Mouse (Mus musculus): ENCODE data around the gene Slc25a45. TPM values are rescaled to one million over a fixed set of nuclear protein-coding genes. Genes with fewer than 3 reads are reported as not detected.

Slc25a45 gene
- polyA plus RNA-seq, 1 experiment from 2014 or later = 4.0 TPM

DNA sequence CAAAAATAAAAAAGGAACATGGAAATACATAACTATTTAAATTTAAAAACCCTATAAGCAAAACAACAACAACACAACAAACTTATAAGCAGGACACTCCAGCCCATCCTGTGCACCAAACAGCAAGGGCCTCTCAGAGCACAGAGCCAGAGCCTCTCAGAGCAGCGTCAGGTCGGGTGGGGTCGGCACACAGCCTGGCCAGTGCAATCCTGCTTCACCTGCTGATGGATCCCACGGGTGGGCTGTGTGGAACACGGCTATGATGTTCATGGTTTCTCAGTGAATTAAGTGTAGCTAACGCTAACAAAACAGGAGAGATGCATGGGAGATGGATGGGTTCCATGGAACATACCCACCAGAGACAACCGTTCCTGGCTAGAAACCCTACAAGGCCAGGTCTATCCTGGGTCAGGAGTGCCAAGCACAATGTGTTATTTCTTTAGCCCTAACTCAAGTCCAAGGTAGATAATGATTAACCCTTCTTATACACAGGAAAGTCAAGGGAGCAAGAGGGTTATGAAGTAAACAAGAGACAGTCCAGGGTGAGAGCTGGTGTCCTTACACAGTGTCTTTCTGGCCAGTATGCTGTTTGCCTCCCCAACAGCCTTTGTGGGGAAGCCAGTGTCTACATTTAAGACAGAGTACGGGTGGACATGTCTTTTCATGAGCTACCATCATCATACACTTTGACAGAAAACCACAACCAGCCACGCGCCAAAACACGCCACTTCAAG, 46.2 kb upstream of the Slc25a45 start:
- H3K27me3 ChIP-seq (replicated peaks; ENCODE audit: control insufficient read depth, insufficient read depth, low read length) = no peaks in the 10 kb centered on the region
- no peak overlapping the region for H3K27ac ChIP-seq (ENCODE audit: low read depth, low read length)
- 67% methylated on average over 11 of the region's 11 CpGs for WGBS
- H3K4me1 ChIP-seq (replicated peaks; ENCODE audit: control insufficient read depth, insufficient read depth, low read length) = peaks cover 7% of the 10 kb centered on the region; the same call in 1 of the 2 replicates
- TF ChIP-seq CTCF (IDR thresholded peaks at IDR 0.05; ENCODE audit: low read depth) = no peak
- ATAC-seq = 0 out of 2 replicates have a peak, but pooled peaks have one; percentile 17
- H3K9me3 ChIP-seq (ENCODE audit: control insufficient read depth) = no peaks in the 10 kb centered on the region
- 0 out of 2 replicates have a peak overlapping the region, but pooled peaks have one; percentile 3 for H3K4me2 ChIP-seq (replicated peaks; ENCODE audit: low read depth)
- no peak overlapping the region for H3K9ac ChIP-seq (ENCODE audit: low read depth, low read length)
- H3K4me3 ChIP-seq (ENCODE audit: low read depth, low read length) = no peak overlapping the region
- H3K36me3 ChIP-seq (ENCODE audit: control insufficient read depth, insufficient read depth) = peaks cover 18% of the 10 kb centered on the region; the same call in 1 of the 2 replicates

- TF ChIP-seq CTCF (IDR thresholded peaks at IDR 0.05; ENCODE audit: low read depth) = no peak
- ATAC-seq = peak; percentile 44
- H3K9ac ChIP-seq (ENCODE audit: low read depth, low read length) = no peak overlapping the region
- no peaks in the 10 kb centered on the region for H3K9me3 ChIP-seq (ENCODE audit: control insufficient read depth)
- 46% methylated on average over 4 of the region's 4 CpGs for WGBS
- H3K36me3 ChIP-seq (ENCODE audit: control insufficient read depth, insufficient read depth) = peaks cover 18% of the 10 kb centered on the region; the same call in 1 of the 2 replicates
- 0 out of 2 replicates have a peak overlapping the region, but pooled peaks have one; percentile 3 for H3K4me2 ChIP-seq (replicated peaks; ENCODE audit: low read depth)
- no peaks in the 10 kb centered on the region for H3K27me3 ChIP-seq (replicated peaks; ENCODE audit: control insufficient read depth, insufficient read depth, low read length)
- H3K4me3 ChIP-seq (ENCODE audit: low read depth, low read length) = no peak overlapping the region
- H3K4me1 ChIP-seq (replicated peaks; ENCODE audit: control insufficient read depth, insufficient read depth, low read length) = peaks cover 7% of the 10 kb centered on the region; the same call in 1 of the 2 replicates
- H3K27ac ChIP-seq (ENCODE audit: low read depth, low read length) = no peak overlapping the region
These were observed 45.7 kb upstream of the Slc25a45 start for GRCm38 (mm10) chr19:5831958-5832320.

DNA sequence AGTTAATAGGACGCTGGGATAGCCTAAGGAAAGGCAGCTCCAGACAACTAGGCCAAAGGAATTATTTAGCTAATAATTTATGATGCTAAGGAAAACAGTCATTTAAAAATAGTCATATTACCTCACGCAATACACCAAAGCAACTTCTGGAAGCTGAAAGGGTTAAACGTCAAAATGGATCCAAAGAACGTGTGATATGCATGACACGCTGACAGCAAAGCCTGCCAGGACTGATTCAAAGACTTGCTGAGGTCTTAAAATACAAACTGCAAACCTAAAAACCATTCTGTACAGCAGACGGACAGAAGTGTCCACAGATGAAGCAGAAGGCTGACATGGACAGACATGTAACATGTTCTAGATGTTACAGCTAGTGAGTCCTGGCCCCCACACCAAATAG, 45.3 kb upstream of the Slc25a45 start:
- no peaks in the 10 kb centered on the region for H3K27me3 ChIP-seq (replicated peaks; ENCODE audit: control insufficient read depth, insufficient read depth, low read length)
- 70% methylated on average over 6 of the region's 6 CpGs for WGBS
- H3K27ac ChIP-seq (ENCODE audit: low read depth, low read length) = no peak overlapping the region
- H3K4me3 ChIP-seq (ENCODE audit: low read depth, low read length) = no peak overlapping the region
- no peak overlapping the region for H3K9ac ChIP-seq (ENCODE audit: low read depth, low read length)
- no peaks in the 10 kb centered on the region for H3K9me3 ChIP-seq (ENCODE audit: control insufficient read depth)
- no peak overlapping the region for H3K4me2 ChIP-seq (replicated peaks; ENCODE audit: low read depth)
- peaks cover 18% of the 10 kb centered on the region; the same call in 1 of the 2 replicates for H3K36me3 ChIP-seq (ENCODE audit: control insufficient read depth, insufficient read depth)
- ATAC-seq = no peak
- H3K4me1 ChIP-seq (replicated peaks; ENCODE audit: control insufficient read depth, insufficient read depth, low read length) = peaks cover 7% of the 10 kb centered on the region; the same call in 1 of the 2 replicates
- no peak for TF ChIP-seq CTCF (IDR thresholded peaks at IDR 0.05; ENCODE audit: low read depth)

DNA sequence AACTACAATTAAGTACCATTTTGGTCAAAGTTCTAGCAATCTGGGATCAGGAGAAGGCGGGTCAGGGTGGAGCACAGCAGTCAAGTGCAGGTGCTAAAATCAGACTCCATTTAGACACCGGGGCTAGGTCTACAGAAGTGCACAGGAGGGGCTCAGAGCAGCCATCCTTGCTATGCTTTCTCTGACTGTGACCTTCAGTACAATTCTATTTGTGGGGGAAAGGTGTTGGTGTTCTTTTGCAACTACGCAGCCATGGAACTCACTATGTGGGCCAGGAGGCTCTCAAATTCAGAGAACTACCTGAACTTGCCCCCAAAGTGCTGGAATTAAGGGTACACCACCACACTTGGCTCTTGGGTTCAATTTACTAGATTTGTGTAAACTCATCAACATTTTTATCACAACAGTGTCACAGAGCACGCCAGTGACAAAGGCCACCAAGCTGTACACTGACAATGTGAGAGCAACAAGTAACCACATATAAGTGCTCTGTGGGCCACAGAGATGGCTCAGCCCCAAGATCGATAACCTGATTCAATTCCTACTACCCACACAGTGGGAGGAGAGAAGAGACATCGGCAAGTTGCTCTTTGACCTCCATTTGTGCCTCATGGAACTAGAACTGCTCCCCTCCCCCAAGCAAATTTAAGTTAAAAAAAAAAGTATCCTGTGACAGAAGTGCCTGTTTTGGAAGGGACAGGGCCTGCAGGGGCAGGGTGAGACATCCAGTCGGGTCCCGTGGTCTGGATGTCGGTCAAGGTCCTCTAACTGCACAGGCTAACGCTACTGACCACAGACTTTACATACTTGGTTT, 44.1 kb upstream of the Slc25a45 start:
- Histone ChIP-seq H3K4me1 (replicated peaks; ENCODE audit: control insufficient read depth, insufficient read depth, low read length) (peaks cover 7% of the 10 kb centered on the region; the same call in 1 of the 2 replicates), H3K27ac (ENCODE audit: low read depth, low read length) (peak overlapping the region; percentile 9), H3K27me3 (replicated peaks; ENCODE audit: control insufficient read depth, insufficient read depth, low read length) (no peaks in the 10 kb centered on the region), H3K9me3 (ENCODE audit: control insufficient read depth) (no peaks in the 10 kb centered on the region), H3K4me2 (replicated peaks; ENCODE audit: low read depth) (no peak overlapping the region), H3K4me3 (ENCODE audit: low read depth, low read length) (no peak overlapping the region), H3K36me3 (ENCODE audit: control insufficient read depth, insufficient read depth) (peaks cover 13% of the 10 kb centered on the region; the same call in 1 of the 2 replicates), H3K9ac (ENCODE audit: low read depth, low read length) (no peak overlapping the region)
- no peak for ATAC-seq
- no peak for TF ChIP-seq CTCF (IDR thresholded peaks at IDR 0.05; ENCODE audit: low read depth)
- 70% methylated on average over 10 of the region's 10 CpGs for WGBS

- TF ChIP-seq CTCF (IDR thresholded peaks at IDR 0.05; ENCODE audit: low read depth) = no peak
- H3K27me3 ChIP-seq (replicated peaks; ENCODE audit: control insufficient read depth, insufficient read depth, low read length) = no peaks in the 10 kb centered on the region
- H3K4me3 ChIP-seq (ENCODE audit: low read depth, low read length) = no peak overlapping the region
- H3K27ac ChIP-seq (ENCODE audit: low read depth, low read length) = peak overlapping the region; percentile 9; the same call in 1 of the 2 replicates
- H3K36me3 ChIP-seq (ENCODE audit: control insufficient read depth, insufficient read depth) = peaks cover 5% of the 10 kb centered on the region; the same call in 1 of the 2 replicates
- H3K9ac ChIP-seq (ENCODE audit: low read depth, low read length) = no peak overlapping the region
- H3K4me2 ChIP-seq (replicated peaks; ENCODE audit: low read depth) = no peak overlapping the region
- 75% methylated on average over 12 of the region's 12 CpGs for WGBS
- no peaks in the 10 kb centered on the region for H3K9me3 ChIP-seq (ENCODE audit: control insufficient read depth)
- ATAC-seq = 0 out of 2 replicates have a peak, but pooled peaks have one; percentile 5
- H3K4me1 ChIP-seq (replicated peaks; ENCODE audit: control insufficient read depth, insufficient read depth, low read length) = peaks cover 7% of the 10 kb centered on the region; the same call in 1 of the 2 replicates
These were observed 43.2 kb upstream of the Slc25a45 start for GRCm38 (mm10) chr19:5834260-5834925.
